In genomic region chr19:23562061-23562460, GRCm38 (mm10) we compare ENCODE assay signal across 12 mouse cellular contexts.
"Had no signal": no experiment of that assay in that cellular context is flagged by ENCODE, and none has a peak within 500 bp of the region (broad histone marks: within the 10 kb centered on the region; RNA-seq: fewer than 3 reads in every experiment).

No protein-coding gene starts in this region.

- H3K27ac ChIP-seq: kidney, postnatal 0 days; left cerebral cortex, adult 2 months; liver, embryonic 13.5 days had no signal

- H3K9me3 ChIP-seq: liver, embryonic 13.5 days had no signal

- H3K4me2 ChIP-seq: liver, embryonic 13.5 days; midbrain, embryonic 11.5 days had no signal

- H3K9ac ChIP-seq: liver, embryonic 13.5 days had no signal

- H3K4me1 ChIP-seq: liver, embryonic 13.5 days had no signal

- DNase-seq: kidney, postnatal 25 days; layer of hippocampus, postnatal 36 days; liver, embryonic 13.5 days; lung, adult 2 months; lung, postnatal 14 days; lung, postnatal 4 days; midbrain, embryonic 14.5 days; thymus, adult 18-20 months; thymus, postnatal 36 days had no signal

- H3K27me3 ChIP-seq: liver, embryonic 13.5 days had no signal

- H3K4me3 ChIP-seq: left cerebral cortex, adult 2 months; liver, embryonic 13.5 days had no signal

- H3K36me3 ChIP-seq: liver, embryonic 13.5 days had no signal
